Mouse (Mus musculus): ENCODE measurements around the gene Nck2. TPM values are rescaled to one million over a fixed set of nuclear protein-coding genes. Genes with fewer than 3 reads are reported as not detected.

Gene Nck2
- polyA plus RNA-seq, 1 experiment: 29.8 TPM

GRCm38 (mm10) chr1:43429924-43430876, 14.2 kb upstream of the Nck2 start:
- 41% methylated on average over 9 of the region's 9 CpGs for WGBS
- no peak for DNase-seq (ENCODE audit: low read depth, low spot score)

- WGBS: 24% methylated on average over 4 of the region's 4 CpGs
- DNase-seq (ENCODE audit: low read depth, low spot score): no peak
These were observed 10.5 kb upstream of the Nck2 start for GRCm38 (mm10) chr1:43433853-43434252.

GRCm38 (mm10) chr1:43436554-43436953, 7.8 kb upstream of the Nck2 start:
- no peak for DNase-seq (ENCODE audit: low read depth, low spot score)

GRCm38 (mm10) chr1:43439261-43439660, 5.1 kb upstream of the Nck2 start:
- WGBS: 91% methylated on average over 1 of the region's 1 CpGs
- DNase-seq (ENCODE audit: low read depth, low spot score): no peak

GRCm38 (mm10) chr1:43442568-43442967, 1.8 kb upstream of the Nck2 start:
- WGBS: 90% methylated on average over 2 of the region's 2 CpGs
- no peak for DNase-seq (ENCODE audit: low read depth, low spot score)

GRCm38 (mm10) chr1:43445170-43446088, 1.1 kb downstream of the Nck2 start:
- WGBS: under 1% methylated on average over 85 of the region's 86 CpGs
- DNase-seq (ENCODE audit: low read depth, low spot score): no peak

- WGBS: under 1% methylated on average over 44 of the region's 44 CpGs
- no peak for DNase-seq (ENCODE audit: low read depth, low spot score)
These were observed 1.7 kb downstream of the Nck2 start for GRCm38 (mm10) chr1:43446089-43446533.

- DNase-seq (ENCODE audit: low read depth, low spot score): no peak
- WGBS: 3% methylated on average over 16 of the region's 16 CpGs
These were observed 2.6 kb downstream of the Nck2 start for GRCm38 (mm10) chr1:43446731-43447601.

- DNase-seq (ENCODE audit: low read depth, low spot score): no peak
- WGBS: 17% methylated on average over 9 of the region's 9 CpGs
These were observed 3.4 kb downstream of the Nck2 start for GRCm38 (mm10) chr1:43447602-43448287.

GRCm38 (mm10) chr1:43450811-43451210, 6.4 kb downstream of the Nck2 start:
- no peak for DNase-seq (ENCODE audit: low read depth, low spot score)
- WGBS: 29% methylated on average over 1 of the region's 1 CpGs

GRCm38 (mm10) chr1:43453683-43454082, 9.3 kb downstream of the Nck2 start:
- WGBS: 88% methylated on average over 3 of the region's 3 CpGs
- DNase-seq (ENCODE audit: low read depth, low spot score): no peak

GRCm38 (mm10) chr1:43454741-43455140, 10.4 kb downstream of the Nck2 start:
- no peak for DNase-seq (ENCODE audit: low read depth, low spot score)
- 49% methylated on average over 8 of the region's 8 CpGs for WGBS

- DNase-seq (ENCODE audit: low read depth, low spot score): no peak
- WGBS: 25% methylated on average over 1 of the region's 1 CpGs
These were observed 10.8 kb downstream of the Nck2 start for GRCm38 (mm10) chr1:43455196-43455595.

GRCm38 (mm10) chr1:43457012-43457766, 12.8 kb downstream of the Nck2 start:
- WGBS: 79% methylated on average over 7 of the region's 7 CpGs
- no peak for DNase-seq (ENCODE audit: low read depth, low spot score)

- 93% methylated on average over 5 of the region's 5 CpGs for WGBS
- DNase-seq (ENCODE audit: low read depth, low spot score): no peak
These were observed 16.1 kb downstream of the Nck2 start for GRCm38 (mm10) chr1:43460468-43460867.

GRCm38 (mm10) chr1:43462666-43463065, 18.3 kb downstream of the Nck2 start:
- WGBS: 23% methylated on average over 4 of the region's 4 CpGs

GRCm38 (mm10) chr1:43463941-43464682, 19.7 kb downstream of the Nck2 start:
- WGBS: 31% methylated on average over 11 of the region's 11 CpGs
- no peak for DNase-seq (ENCODE audit: low read depth, low spot score)

More at GRCm38 (mm10) chr1:43462666-43463065, 18.3 kb downstream of the Nck2 start:
- no peak for DNase-seq (ENCODE audit: low read depth, low spot score)
